Mouse (Mus musculus): ENCODE results near the gene Gm15293.
"Not testable (repeated sequence)": the region's sequence is repeated elsewhere in the genome, so short reads cannot be mapped to it uniquely, and the experiment has no call there.

Gene Gm15293

GRCm38 (mm10) chr8:21201261-21201660 is at the start of gene Gm15293:
Gene Gm15293 (plus strand): TSS chr8:21201561.
- not testable (repeated sequence) for DNase-seq (ENCODE audit: low spot score)

DNA sequence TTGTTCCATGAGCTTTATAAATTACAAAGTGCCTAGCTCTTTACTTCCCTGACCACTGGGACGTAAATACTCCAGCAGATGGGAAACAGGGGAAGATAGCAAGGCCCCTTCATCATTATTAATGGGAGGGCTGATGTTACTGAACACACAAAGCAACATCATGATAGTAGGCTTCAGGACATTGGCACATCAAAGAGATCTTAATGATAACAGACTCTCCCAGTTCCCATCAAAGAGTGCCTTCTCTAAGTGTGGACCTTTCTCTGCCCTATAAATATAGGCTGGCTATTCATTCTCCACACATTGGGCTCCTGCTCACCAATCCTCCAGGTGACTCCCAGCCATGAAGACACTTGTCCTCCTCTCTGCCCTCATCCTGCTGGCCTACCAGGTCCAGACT is 39.4 kb upstream of the Gm15293 start, which contains the start of gene Defa22:
Gene Defa22 (plus strand): TSS at position 301 of the 400 bp plus-strand sequence.
- not testable (repeated sequence) for DNase-seq (ENCODE audit: low spot score)

DNA sequence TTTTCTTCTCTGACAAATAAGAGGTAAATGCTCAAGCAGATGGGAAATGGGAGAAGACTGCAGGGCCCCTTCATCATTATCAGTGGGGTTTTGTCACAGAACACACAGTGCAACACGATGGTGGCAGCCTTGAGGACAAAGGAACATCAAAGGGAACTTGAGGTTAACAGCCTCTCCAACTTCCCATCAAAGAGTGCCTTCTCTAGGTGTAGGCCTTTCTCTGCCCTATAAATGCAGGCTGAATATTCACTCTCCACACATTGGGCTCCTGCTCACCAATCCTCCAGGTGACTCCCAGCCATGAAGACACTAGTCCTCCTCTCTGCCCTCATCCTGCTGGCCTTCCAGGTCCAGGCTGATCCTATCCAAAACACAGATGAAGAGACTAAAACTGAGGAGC is 10.0 kb upstream of the Gm15293 start, which contains the start of gene Defa31:
Gene Defa31 (plus strand): TSS at position 301 of the 400 bp plus-strand sequence.
- DNase-seq (ENCODE audit: low spot score), result not testable (repeated sequence)

Measured in layer of hippocampus, adult 11-12 months (tissue).